Mouse (Mus musculus) heart, postnatal 14 days (tissue): ENCODE measurements around the gene Map7d1. TPM values are rescaled to one million over a fixed set of nuclear protein-coding genes. Genes with fewer than 3 reads are reported as not detected.

Source experiments
- total RNA-seq, 2 experiments: library from RNA; stranded (reverse); gene quantifications; 2 replicates each; pipeline ENCODE4 v1.2.3; 2021

Map7d1 gene
- total RNA-seq, 2 experiments from 2014 or later, result 242 to 246 TPM

Other genes starting within 250 kb of the Map7d1 start
- gene Csf3r, start 231.8 kb downstream of the Map7d1 start, total RNA-seq, result 1 to 10 TPM in 1 of 2 experiments, under 1 TPM in 1; 0.67 to 2.1 TPM
- 10 to 100 TPM; 65.6 to 66.3 TPM for gene Mrps15, start 209.4 kb downstream of the Map7d1 start, total RNA-seq
- 1 to 10 TPM; 1.8 to 2.4 TPM for gene Oscp1, start 197.8 kb downstream of the Map7d1 start, total RNA-seq
- gene Lsm10, start 159.7 kb downstream of the Map7d1 start, total RNA-seq, result 10 to 100 TPM in 1 of 2 experiments, 1 to 10 TPM in 1; 9.2 to 12.8 TPM
- gene Stk40, start 152.4 kb downstream of the Map7d1 start, total RNA-seq, result 10 to 100 TPM; 28.0 to 29.5 TPM
- gene Eva1b, start 108.6 kb downstream of the Map7d1 start, total RNA-seq, result 10 to 100 TPM; 23.3 to 24.9 TPM
- 1 to 10 TPM; 3.0 to 3.1 TPM for gene Sh3d21, start 92.9 kb downstream of the Map7d1 start, total RNA-seq
- 100 to 1,000 TPM; 130 to 144 TPM for gene Thrap3, start 53.6 kb downstream of the Map7d1 start, total RNA-seq
- gene Trappc3, start 6.0 kb upstream of the Map7d1 start, total RNA-seq, result 10 to 100 TPM; 45.6 to 49.3 TPM
- gene Col8a2, start 30.4 kb upstream of the Map7d1 start, total RNA-seq, result under 1 TPM; 0.79 to 0.85 TPM
- gene Adprhl2, start 65.4 kb upstream of the Map7d1 start, total RNA-seq, result 10 to 100 TPM; 13.4 to 13.6 TPM
- gene Tekt2, start 69.3 kb upstream of the Map7d1 start, total RNA-seq, result under 1 TPM; 0.74 to 0.98 TPM
- gene Ago3, start 173.2 kb upstream of the Map7d1 start, total RNA-seq, result 10 to 100 TPM; 14.5 to 15.0 TPM
- 10 to 100 TPM; 15.0 to 15.6 TPM for gene Ago1, start 212.2 kb upstream of the Map7d1 start, total RNA-seq